11 mouse cellular contexts compared by ENCODE assay signal in the genomic region with DNA sequence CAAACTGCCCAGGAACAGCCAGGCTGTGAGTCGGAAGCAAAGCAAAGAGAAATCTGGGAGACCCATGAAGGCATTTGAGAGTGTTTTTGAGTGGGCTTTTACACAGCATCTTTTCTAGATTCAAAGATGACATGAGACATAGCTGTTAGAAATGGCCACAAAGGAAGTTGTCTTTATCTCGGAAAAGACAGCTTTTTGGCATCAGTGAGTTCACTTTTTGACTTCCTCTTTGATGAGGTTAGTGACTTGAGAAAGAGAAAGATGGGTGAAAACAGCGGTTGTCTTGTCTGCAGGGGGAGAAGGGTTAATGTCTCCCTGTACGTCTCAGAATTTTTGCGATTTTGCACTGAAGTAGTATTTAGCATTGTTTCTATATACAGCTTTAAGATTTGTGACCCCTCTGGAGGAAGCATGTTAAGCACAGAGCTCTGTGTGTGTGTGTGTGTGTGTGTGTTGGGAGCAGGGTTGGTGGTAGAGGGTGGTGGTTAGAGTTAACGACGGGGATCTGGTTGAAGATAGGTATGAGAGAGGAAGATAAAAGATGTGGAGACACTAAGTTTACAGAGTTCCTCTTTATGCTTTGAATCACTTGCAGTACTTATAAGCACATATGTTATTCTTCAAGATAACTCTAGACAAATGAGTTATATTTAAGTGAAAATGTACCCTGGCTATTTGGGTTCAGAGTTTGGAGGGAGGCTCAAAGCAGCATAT. TPM values are rescaled to one million over a fixed set of nuclear protein-coding genes. Genes with fewer than 3 reads are reported as not detected.
A peak's percentile ranks its signal among the peaks of the same experiment; 100 is the strongest.
DNase-seq lines count a peak whose midpoint lies in the region; ATAC-seq and TF ChIP-seq lines count a peak whose summit lies in the region.
"Had no signal": no experiment of that assay in that cellular context is flagged by ENCODE, and none has a peak within 500 bp of the region (broad histone marks: within the 10 kb centered on the region; RNA-seq: fewer than 3 reads in every experiment).

No protein-coding gene starts in this region.

- 78% methylated on average over 7 of the region's 7 CpGs for WGBS in kidney, postnatal 0 days
- 91% methylated on average over 7 of the region's 7 CpGs for WGBS in hindbrain, embryonic 15.5 days

- H3K9me3 ChIP-seq in kidney, postnatal 0 days (replicated peaks; ENCODE audit: low read length): no peaks in the 10 kb centered on the region
- no peaks in the 10 kb centered on the region for H3K9me3 ChIP-seq in hindbrain, embryonic 15.5 days

- H3K36me3 ChIP-seq in kidney, postnatal 0 days (ENCODE audit: insufficient read depth, low read length): no peaks in the 10 kb centered on the region
- H3K36me3 ChIP-seq in hindbrain, embryonic 15.5 days: no peaks in the 10 kb centered on the region

- no peak overlapping the region for H3K4me3 ChIP-seq in kidney, postnatal 0 days (replicated peaks; ENCODE audit: low read depth, low read length)
- H3K4me3 ChIP-seq in cortical plate, adult 2 months (ENCODE audit: insufficient read depth, low read length): peak overlapping the region; percentile 81
- peak overlapping the region; percentile 77 for H3K4me3 ChIP-seq in hindbrain, embryonic 15.5 days

- H3K9ac ChIP-seq in kidney, postnatal 0 days (ENCODE audit: low read depth, low read length): no peak overlapping the region
- H3K9ac ChIP-seq in hindbrain, embryonic 15.5 days: no peak overlapping the region

- DNase-seq in kidney, postnatal 0 days (ENCODE audit: low spot score): no peak
- no peak for DNase-seq in kidney, postnatal 36 days
- DNase-seq in thymus, postnatal 4 days: no peak
- no peak for DNase-seq in cerebellum, postnatal 14 days
- DNase-seq: cerebellum, adult 11 months had no signal

- no peak for ATAC-seq in kidney, postnatal 0 days (replicated peaks; ENCODE audit: low FRiP score, low read depth)
- ATAC-seq in hindbrain, embryonic 15.5 days (ENCODE audit: low FRiP score, low read depth): no peak
- peak; percentile 35 for ATAC-seq in megakaryocyte progenitor cell, adult 5-6 weeks (replicated peaks; ENCODE audit: poor library complexity)
- ATAC-seq in CD4-positive, CD25-positive, alpha-beta regulatory T cell, adult 4 months: no peak

- H3K27me3 ChIP-seq in kidney, postnatal 0 days (ENCODE audit: insufficient read depth, low read length): no peaks in the 10 kb centered on the region; the same call in 1 of the 2 replicates
- H3K27me3 ChIP-seq in hindbrain, embryonic 15.5 days: 0 out of 2 replicates have a peak, but pooled peaks cover 3% of the 10 kb centered on the region
- H3K27me3 ChIP-seq: Patski had no signal

- H3K27ac ChIP-seq in kidney, postnatal 0 days: no peak overlapping the region
- no peak overlapping the region for H3K27ac ChIP-seq in cortical plate, adult 2 months (ENCODE audit: insufficient read depth, low read length)
- H3K27ac ChIP-seq in hindbrain, embryonic 15.5 days (replicated peaks): no peak overlapping the region

- H3K4me1 ChIP-seq in kidney, postnatal 0 days (replicated peaks; ENCODE audit: insufficient read depth, low read length): no peaks in the 10 kb centered on the region; the same call in 1 of the 2 replicates
- no peaks in the 10 kb centered on the region for H3K4me1 ChIP-seq in cortical plate, adult 2 months (ENCODE audit: control insufficient read depth, insufficient read depth, low read length)
- H3K4me1 ChIP-seq in hindbrain, embryonic 15.5 days (replicated peaks): peaks cover 12% of the 10 kb centered on the region

- no peak for TF ChIP-seq CTCF in kidney, postnatal 0 days (IDR thresholded peaks at IDR 0.05; ENCODE audit: low read depth)
- TF ChIP-seq CTCF in cortical plate, adult 2 months (IDR thresholded peaks at IDR 0.05; ENCODE audit: extremely low read depth, insufficient read depth, low read length): no peak

- peak overlapping the region; percentile 95; the same call in 1 of the 2 replicates for H3K4me2 ChIP-seq in kidney, postnatal 0 days (ENCODE audit: low read length)
- H3K4me2 ChIP-seq in hindbrain, embryonic 15.5 days: peak overlapping the region; percentile 79

- no peak for TF ChIP-seq POLR2A in cortical plate, adult 2 months (IDR thresholded peaks at IDR 0.05; ENCODE audit: extremely low read depth, insufficient read depth, low read length)

RNA-seq across cellular contexts. Expression of a gene that starts 1.3 kb away (rescaled TPM):
- 9.2 and 9.3 TPM in 2 replicates for polyA plus RNA-seq in kidney, postnatal 0 days (2015; fragmentation: Nextera tagmentation; extraction: Ambion mirVana)
- 13.7 and 17.0 TPM in 2 replicates for polyA plus RNA-seq in cortical plate, adult 2 months (2012; rRNA removed)
- polyA plus RNA-seq in hindbrain, embryonic 15.5 days (2015; fragmentation: Nextera tagmentation; extraction: Ambion mirVana): 9.9 and 11.4 TPM in 2 replicates
- 12.9 and 16.5 TPM in 2 replicates for total RNA-seq in megakaryocyte progenitor cell, adult 5-6 weeks (2015)
- total RNA-seq in megakaryocyte progenitor cell, adult 5-6 weeks (2017): 10.0 and 12.0 TPM in 2 replicates
- polyA plus RNA-seq in CD4-positive, CD25-positive, alpha-beta regulatory T cell, adult 4 months (2017; shearing (Covaris generic)): under 1 TPM in 1 of 2 experiments, not detected in 1; 0.22 TPM

RNA-seq across cellular contexts. Expression of a gene that starts 29.3 kb away (rescaled TPM):
- polyA plus RNA-seq in kidney, postnatal 0 days (2015; fragmentation: Nextera tagmentation; extraction: Ambion mirVana): 126 and 136 TPM in 2 replicates
- 2.3 and 2.9 TPM in 2 replicates for polyA plus RNA-seq in cortical plate, adult 2 months (2012; rRNA removed)
- polyA plus RNA-seq in hindbrain, embryonic 15.5 days (2015; fragmentation: Nextera tagmentation; extraction: Ambion mirVana): 23.7 and 26.2 TPM in 2 replicates
- 0.59 and 0.79 TPM in 2 replicates for total RNA-seq in megakaryocyte progenitor cell, adult 5-6 weeks (2015)
- total RNA-seq in megakaryocyte progenitor cell, adult 5-6 weeks (2017): 0.37 and 1.6 TPM in 2 replicates
- not detected for polyA plus RNA-seq in CD4-positive, CD25-positive, alpha-beta regulatory T cell, adult 4 months (2017; shearing (Covaris generic))

RNA-seq across cellular contexts. Expression of a gene that starts 44.8 kb away (rescaled TPM):
- 0.14 TPM in 1 of 2 replicates, not detected in the other for polyA plus RNA-seq in kidney, postnatal 0 days (2015; fragmentation: Nextera tagmentation; extraction: Ambion mirVana)
- polyA plus RNA-seq in cortical plate, adult 2 months (2012; rRNA removed): 0.78 and 1.2 TPM in 2 replicates
- 0.30 and 0.43 TPM in 2 replicates for polyA plus RNA-seq in hindbrain, embryonic 15.5 days (2015; fragmentation: Nextera tagmentation; extraction: Ambion mirVana)
- 0.37 and 0.85 TPM in 2 replicates for total RNA-seq in megakaryocyte progenitor cell, adult 5-6 weeks (2015)
- not detected in 2 replicates for total RNA-seq in megakaryocyte progenitor cell, adult 5-6 weeks (2017)
- polyA plus RNA-seq in CD4-positive, CD25-positive, alpha-beta regulatory T cell, adult 4 months (2017; shearing (Covaris generic)): not detected
- total RNA-seq: gastrocnemius, adult 18-20 months had no signal
